Mouse (Mus musculus) heart, postnatal 0 days (tissue): Measurements from ENCODE around the gene Ets2.
"Not testable (repeated sequence)": the region's sequence is repeated elsewhere in the genome, so short reads cannot be mapped to it uniquely, and the experiment has no call there.

ENCODE experiments used
- CTCF ChIP-seq: IDR thresholded peaks from 2 replicates; pipeline ENCODE4 v1.5.1; 2016; ENCODE audit warnings: antibody characterized with exemption, control low read depth, low read depth
- EP300 ChIP-seq: IDR thresholded peaks from 2 replicates; pipeline ENCODE4 v1.6.1; 2016; ENCODE audit warnings: antibody characterized with exemption, low read depth

- TF ChIP-seq CTCF, result 0 out of 2 replicates have a peak, but pooled peaks have one; percentile 2
- not testable (repeated sequence) for TF ChIP-seq EP300
Measured at GRCm38 (mm10) chr16:95713077-95713476, 11.2 kb downstream of the Ets2 start.
